Mouse (Mus musculus): Measurements from ENCODE around the gene Sbf2.
"Not testable (repeated sequence)": the region's sequence is repeated elsewhere in the genome, so short reads cannot be mapped to it uniquely, and the experiment has no call there.

Gene Sbf2

GRCm38 (mm10) chr7:110629892-110630666, 15.4 kb upstream of the Sbf2 start:
- peak; percentile 92 for DNase-seq (ENCODE audit: low read depth, low spot score)

GRCm38 (mm10) chr7:110628611-110629354, 14.1 kb upstream of the Sbf2 start:
- DNase-seq (ENCODE audit: low read depth, low spot score), result no peak

- DNase-seq (ENCODE audit: low read depth, low spot score), result no peak
Observed at GRCm38 (mm10) chr7:110628273-110628600, 13.5 kb upstream of the Sbf2 start.

GRCm38 (mm10) chr7:110627486-110628272, 13.0 kb upstream of the Sbf2 start, which contains the start of gene Adm:
Gene Adm (plus strand): TSS chr7:110627661.
- peak; percentile 71 for DNase-seq (ENCODE audit: low read depth, low spot score)

- DNase-seq (ENCODE audit: low read depth, low spot score), result no peak
Observed at GRCm38 (mm10) chr7:110627099-110627482, 12.4 kb upstream of the Sbf2 start.

GRCm38 (mm10) chr7:110626186-110627098, 11.7 kb upstream of the Sbf2 start:
- no peak for DNase-seq (ENCODE audit: low read depth, low spot score)

GRCm38 (mm10) chr7:110625489-110625888, 10.8 kb upstream of the Sbf2 start:
- DNase-seq (ENCODE audit: low read depth, low spot score), result no peak

- DNase-seq (ENCODE audit: low read depth, low spot score), result peak; percentile 37
Observed at GRCm38 (mm10) chr7:110624961-110625360, 10.2 kb upstream of the Sbf2 start.

GRCm38 (mm10) chr7:110624067-110624466, 9.3 kb upstream of the Sbf2 start:
- DNase-seq (ENCODE audit: low read depth, low spot score), result no peak

- no peak for DNase-seq (ENCODE audit: low read depth, low spot score)
Observed at GRCm38 (mm10) chr7:110619086-110619611, 4.4 kb upstream of the Sbf2 start.

GRCm38 (mm10) chr7:110615792-110616191, 1.1 kb upstream of the Sbf2 start:
- no peak for DNase-seq (ENCODE audit: low read depth, low spot score)

GRCm38 (mm10) chr7:110615151-110615631, 469 bp upstream of the Sbf2 start:
- DNase-seq (ENCODE audit: low read depth, low spot score), result peak; percentile 71

GRCm38 (mm10) chr7:110613381-110614132, 1.2 kb downstream of the Sbf2 start:
- DNase-seq (ENCODE audit: low read depth, low spot score), result peak; percentile 41

- DNase-seq (ENCODE audit: low read depth, low spot score), result no peak
Observed at GRCm38 (mm10) chr7:110606906-110607305, 7.8 kb downstream of the Sbf2 start.

GRCm38 (mm10) chr7:110605476-110605875, 9.2 kb downstream of the Sbf2 start:
- DNase-seq (ENCODE audit: low read depth, low spot score), result no peak

- DNase-seq (ENCODE audit: low read depth, low spot score), result no peak
Observed at GRCm38 (mm10) chr7:110597141-110597540, 17.6 kb downstream of the Sbf2 start.

- not testable (repeated sequence) for DNase-seq (ENCODE audit: low read depth, low spot score)
Observed at GRCm38 (mm10) chr7:110593991-110594390, 20.7 kb downstream of the Sbf2 start.

GRCm38 (mm10) chr7:110587721-110588120, 27.0 kb downstream of the Sbf2 start:
- DNase-seq (ENCODE audit: low read depth, low spot score), result no peak

- no peak for DNase-seq (ENCODE audit: low read depth, low spot score)
Observed at GRCm38 (mm10) chr7:110585250-110585649, 29.5 kb downstream of the Sbf2 start.

- peak; percentile 27 for DNase-seq (ENCODE audit: low read depth, low spot score)
Observed at GRCm38 (mm10) chr7:110584159-110584558, 30.6 kb downstream of the Sbf2 start.

Measured in brain, adult 2 months (tissue).